8 mouse cellular contexts compared by ENCODE assay signal in genomic region chr5:136953015-136953414, GRCm38 (mm10). TPM values are rescaled to one million over a fixed set of nuclear protein-coding genes. Genes with fewer than 3 reads are reported as not detected.
DNase-seq lines count a peak whose midpoint lies in the region; ATAC-seq and TF ChIP-seq lines count a peak whose summit lies in the region.

Fis1 (plus strand) TSS chr5:136953275.

- peak within 1 kb of the TSS; percentile 84 for H3K9ac ChIP-seq in embryonic facial prominence, embryonic 13.5 days
- H3K9ac ChIP-seq in heart, adult 2 months (ENCODE audit: low read depth, low read length), result peak within 1 kb of the TSS; percentile 74
- H3K9ac ChIP-seq in limb, embryonic 13.5 days, result peak within 1 kb of the TSS; percentile 77
- peak within 1 kb of the TSS; percentile 80 for H3K9ac ChIP-seq in midbrain, embryonic 16.5 days (ENCODE audit: low read depth, low read length)

- peak within 1 kb of the TSS; percentile 76 for H3K4me2 ChIP-seq in embryonic facial prominence, embryonic 13.5 days
- peak within 1 kb of the TSS; percentile 75 for H3K4me2 ChIP-seq in limb, embryonic 13.5 days (replicated peaks)
- H3K4me2 ChIP-seq in midbrain, embryonic 16.5 days (ENCODE audit: low read length), result peak within 1 kb of the TSS; percentile 66

- TF ChIP-seq EP300 in heart, adult 2 months (IDR thresholded peaks at IDR 0.05; ENCODE audit: insufficient read depth, low read depth, low read length), result 0 out of 2 replicates have a peak, but pooled peaks have one; percentile 26

- H3K4me1 ChIP-seq in embryonic facial prominence, embryonic 13.5 days, result peaks cover 18% of the 10 kb centered on the region
- peaks cover 4% of the 10 kb centered on the region for H3K4me1 ChIP-seq in heart, adult 2 months (ENCODE audit: control insufficient read depth, insufficient read depth, low read length)
- peaks cover 14% of the 10 kb centered on the region for H3K4me1 ChIP-seq in limb, embryonic 13.5 days
- peaks cover 20% of the 10 kb centered on the region for H3K4me1 ChIP-seq in midbrain, embryonic 16.5 days (ENCODE audit: control insufficient read depth, insufficient read depth, low read length)

- WGBS in embryonic facial prominence, embryonic 13.5 days, result 0% methylated on average over 23 of the region's 23 CpGs
- WGBS in heart, adult 2 months, result under 1% methylated on average over 23 of the region's 23 CpGs
- WGBS in limb, embryonic 13.5 days, result under 1% methylated on average over 23 of the region's 23 CpGs
- WGBS in midbrain, embryonic 16.5 days, result 0% methylated on average over 23 of the region's 23 CpGs

- TF ChIP-seq CTCF in heart, adult 2 months (IDR thresholded peaks at IDR 0.05), result peak; percentile 13; the same call in 1 of the 2 replicates

- ATAC-seq in embryonic facial prominence, embryonic 13.5 days (ENCODE audit: insufficient number of reproducible peaks, insufficient read depth, low FRiP score, low TSS enrichment, low read depth), result peak; percentile 95
- ATAC-seq in limb, embryonic 13.5 days (ENCODE audit: low FRiP score, low read depth), result peak; percentile 99
- peak; percentile 99 for ATAC-seq in midbrain, embryonic 16.5 days

- peaks cover 12% of the 10 kb centered on the region for H3K36me3 ChIP-seq in embryonic facial prominence, embryonic 13.5 days
- H3K36me3 ChIP-seq in heart, adult 2 months (ENCODE audit: control insufficient read depth, insufficient read depth, low read length), result no peaks in the 10 kb centered on the region
- H3K36me3 ChIP-seq in limb, embryonic 13.5 days, result peaks cover 10% of the 10 kb centered on the region
- H3K36me3 ChIP-seq in midbrain, embryonic 16.5 days (ENCODE audit: control insufficient read depth, insufficient read depth, low read length), result no peaks in the 10 kb centered on the region; the same call in 1 of the 2 replicates

- H3K27ac ChIP-seq in embryonic facial prominence, embryonic 13.5 days, result peak within 1 kb of the TSS; percentile 66; the same call in 1 of the 2 replicates
- peak within 1 kb of the TSS; percentile 86 for H3K27ac ChIP-seq in heart, adult 2 months
- peak within 1 kb of the TSS; percentile 12 for H3K27ac ChIP-seq in limb, embryonic 13.5 days
- H3K27ac ChIP-seq in midbrain, embryonic 16.5 days (ENCODE audit: low read length), result peak within 1 kb of the TSS; percentile 59

- H3K4me3 ChIP-seq in embryonic facial prominence, embryonic 13.5 days, result peak within 1 kb of the TSS; percentile 74
- peak within 1 kb of the TSS; percentile 93 for H3K4me3 ChIP-seq in heart, adult 2 months
- H3K4me3 ChIP-seq in limb, embryonic 13.5 days, result peak within 1 kb of the TSS; percentile 65
- peak within 1 kb of the TSS; percentile 47 for H3K4me3 ChIP-seq in midbrain, embryonic 16.5 days (ENCODE audit: low read depth, low read length)

- DNase-seq in 3134 (ENCODE audit: extremely low read depth, insufficient read length, low spot score), result peak; percentile 95
- DNase-seq in adrenal gland, postnatal 36 days, result peak; percentile 98 to 99
- peak; percentile 96 to 97 for DNase-seq in heart, adult 2 months
- DNase-seq in kidney, adult 8-10 months, result peak; percentile 97 to 98
- DNase-seq in spleen, postnatal 10 days (ENCODE audit: low spot score in 2 of 2), result peak; percentile 73 to 90

- TF ChIP-seq POLR2A in heart, adult 2 months (IDR thresholded peaks at IDR 0.05; ENCODE audit: insufficient read depth, low read depth, low read length), result peak; percentile 69

- H3K27me3 ChIP-seq in embryonic facial prominence, embryonic 13.5 days, result no peaks in the 10 kb centered on the region
- no peaks in the 10 kb centered on the region for H3K27me3 ChIP-seq in heart, adult 2 months (ENCODE audit: control insufficient read depth, insufficient read depth, low read length)
- H3K27me3 ChIP-seq in limb, embryonic 13.5 days, result no peaks in the 10 kb centered on the region
- H3K27me3 ChIP-seq in midbrain, embryonic 16.5 days (ENCODE audit: control insufficient read depth, insufficient read depth, low read depth, low read length), result no peaks in the 10 kb centered on the region; the same call in 1 of the 2 replicates

- intact Hi-C loops in heart, adult 2 months (cut with DNase I), result loop anchor here (1.0 kb wide), 1 partner anchor 9 kb away; no protein-coding TSS in a partner anchor

- H3K9me3 ChIP-seq in embryonic facial prominence, embryonic 13.5 days, result no peaks in the 10 kb centered on the region
- no peaks in the 10 kb centered on the region for H3K9me3 ChIP-seq in limb, embryonic 13.5 days
- H3K9me3 ChIP-seq in midbrain, embryonic 16.5 days (replicated peaks; ENCODE audit: control insufficient read depth, low read length, poor library complexity, severe bottlenecking), result no peaks in the 10 kb centered on the region

- no peaks in the 10 kb centered on the region; the same call in 1 of the 2 replicates for H3K79me2 ChIP-seq in heart, adult 2 months (replicated peaks; ENCODE audit: control insufficient read depth, insufficient read depth, low read length)

RNA-seq across cellular contexts. Expression of gene Fis1, which starts in this region (rescaled TPM):
- total RNA-seq in adrenal gland, postnatal 36 days (2021), result 100 to 1,000 TPM; 200 to 208 TPM
- polyA plus RNA-seq in embryonic facial prominence, embryonic 13.5 days (2015; fragmentation: Nextera tagmentation; extraction: Ambion mirVana), result 265 and 282 TPM in 2 replicates
- total RNA-seq in heart, adult 2 months (2021), result 100 to 1,000 TPM; 176 to 197 TPM
- 150 and 152 TPM in 2 replicates for polyA plus RNA-seq in heart, adult 2 months (2012; rRNA removed)
- polyA plus RNA-seq in limb, embryonic 13.5 days (2015; fragmentation: Nextera tagmentation; extraction: Ambion mirVana), result 263 and 274 TPM in 2 replicates
- polyA plus RNA-seq in midbrain, embryonic 16.5 days (2015; fragmentation: Nextera tagmentation; extraction: Ambion mirVana), result 346 and 355 TPM in 2 replicates

Comparison
In these comparisons a context has a peak if more than half of its experiments do, and no peak if none do; other contexts are left out.
1. Peak in every context shown above with its lines: DNase-seq, ATAC-seq, H3K4me3 ChIP-seq and H3K27ac ChIP-seq.
2. H3K27ac ChIP-seq: peak in every context shown above with its lines; median percentile 86 in heart, adult 2 months; 66 in embryonic facial prominence, embryonic 13.5 days; 59 in midbrain, embryonic 16.5 days; 12 in limb, embryonic 13.5 days.